Mouse (Mus musculus) midbrain, embryonic 11.5 days (tissue): ENCODE results near the gene Zbtb20. TPM values are rescaled to one million over a fixed set of nuclear protein-coding genes. Genes with fewer than 3 reads are reported as not detected.

Experiments used
- ATAC-seq: fragments of 200-750 bp; cut with Nextera tagmentation; 2 replicates; pipeline ENCODE4 v1.8.0; 2017; ENCODE audit warnings: moderate TSS enrichment, moderate library complexity; ENCODE audit not compliant: low FRiP score
- DNase-seq: peaks from one replicate; pipeline ENCODE4 v3.0.0; 2015; ENCODE audit warnings: low spot score; ENCODE audit errors: missing footprints
- H3K27ac ChIP-seq: fragments of 300-500 bp; sonication (generic); 2 replicates; pipeline ENCODE4 v1.5.1; 2014; ENCODE audit warnings: low read depth, low read length
- H3K27me3 ChIP-seq: fragments of 300-500 bp; sonication (generic); 2 replicates; pipeline ENCODE4 v1.6.1; 2014; ENCODE audit warnings: mild to moderate bottlenecking, low read length, moderate library complexity, mixed read lengths; ENCODE audit not compliant: control insufficient read depth, insufficient read depth
- H3K36me3 ChIP-seq: fragments of 300-500 bp; sonication (generic); 2 replicates; pipeline ENCODE4 v1.6.1; 2014; ENCODE audit warnings: mild to moderate bottlenecking, low read length, moderate library complexity, mixed read lengths; ENCODE audit not compliant: control insufficient read depth, insufficient read depth
- H3K4me1 ChIP-seq: fragments of 300-500 bp; sonication (generic); 2 replicates; pipeline ENCODE4 v1.6.1; 2014; ENCODE audit warnings: low read length; ENCODE audit not compliant: control insufficient read depth, insufficient read depth
- H3K4me2 ChIP-seq: fragments of 300-500 bp; sonication (generic); 2 replicates; pipeline ENCODE4 v1.6.1; 2014; ENCODE audit warnings: mild to moderate bottlenecking, moderate library complexity
- H3K4me3 ChIP-seq: fragments of 300-500 bp; sonication (generic); 2 replicates; pipeline ENCODE4 v1.5.1; 2014; ENCODE audit warnings: low read depth, low read length
- H3K9ac ChIP-seq: fragments of 300-500 bp; sonication (generic); 2 replicates; pipeline ENCODE4 v1.6.1; 2014; ENCODE audit warnings: low read length
- H3K9me3 ChIP-seq: fragments of 300-500 bp; sonication (generic); 2 replicates; pipeline ENCODE4 v1.6.1; 2016; ENCODE audit warnings: low read length; ENCODE audit not compliant: control insufficient read depth
- WGBS: fragments of 180-500 bp; shearing (Covaris S2); extraction: QIAGEN DNeasy Blood & Tissue Kit; methylation state at CpG from one replicate; pipeline ENCODE4 v1.1.7; 2014; 5-methylcytosine and 5-hydroxymethylcytosine counted together
- polyA plus RNA-seq: library from polyadenylated mRNA; unstranded; fragments of >200 nt; fragmentation: Nextera tagmentation; extraction: Ambion mirVana; gene quantifications from 2 replicates; pipeline ENCODE4 v1.2.1, GENCODE M21; 2014

Zbtb20 gene
- polyA plus RNA-seq, 1 experiment from 2014 or later: 45.6 TPM

- 91% methylated on average over 4 of the region's 4 CpGs for WGBS
- Histone ChIP-seq H3K4me1 (no peaks in the 10 kb centered on the region), H3K4me2 (no peak overlapping the region), H3K4me3 (no peak overlapping the region), H3K27me3 (no peaks in the 10 kb centered on the region), H3K27ac (no peak overlapping the region), H3K36me3 (no peaks in the 10 kb centered on the region), H3K9ac (no peak overlapping the region), H3K9me3 (no peaks in the 10 kb centered on the region)
- ATAC-seq: no peak
- no peak for DNase-seq
These were observed 517.7 kb downstream of the Zbtb20 start for GRCm38 (mm10) chr16:43393382-43393781.

DNA sequence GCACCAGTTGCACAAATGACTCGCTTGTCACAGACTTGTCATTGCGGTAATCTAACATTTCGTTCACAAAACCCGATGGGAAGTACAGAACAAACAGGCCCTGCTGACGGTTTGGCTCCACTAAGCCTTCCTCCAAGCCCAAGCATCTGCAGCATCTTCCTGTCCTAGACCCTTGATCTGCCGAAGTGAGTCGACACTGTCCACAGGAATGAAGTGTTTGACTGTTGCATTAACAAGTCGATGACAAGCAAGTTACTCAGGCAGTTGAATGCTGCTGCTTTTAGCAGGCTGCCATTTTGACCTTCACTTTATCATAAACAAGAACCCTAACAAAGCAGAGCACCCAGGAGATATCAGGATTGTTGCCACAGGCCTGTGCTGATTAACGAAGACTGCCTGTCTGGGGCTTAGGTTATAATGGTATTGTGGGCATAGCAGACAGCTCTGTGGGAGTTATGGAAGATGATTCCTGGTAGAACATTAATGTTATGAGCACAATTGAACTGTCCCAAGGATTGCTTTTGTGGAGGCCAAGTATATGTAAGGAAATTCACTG, 518.4 kb downstream of the Zbtb20 start:
- Histone ChIP-seq H3K27ac (no peak overlapping the region), H3K27me3 (no peaks in the 10 kb centered on the region), H3K4me2 (no peak overlapping the region), H3K36me3 (no peaks in the 10 kb centered on the region), H3K9me3 (no peaks in the 10 kb centered on the region), H3K4me3 (no peak overlapping the region), H3K9ac (no peak overlapping the region), H3K4me1 (no peaks in the 10 kb centered on the region)
- no peak for ATAC-seq
- DNase-seq: no peak
- WGBS: 83% methylated on average over 9 of the region's 9 CpGs

DNA sequence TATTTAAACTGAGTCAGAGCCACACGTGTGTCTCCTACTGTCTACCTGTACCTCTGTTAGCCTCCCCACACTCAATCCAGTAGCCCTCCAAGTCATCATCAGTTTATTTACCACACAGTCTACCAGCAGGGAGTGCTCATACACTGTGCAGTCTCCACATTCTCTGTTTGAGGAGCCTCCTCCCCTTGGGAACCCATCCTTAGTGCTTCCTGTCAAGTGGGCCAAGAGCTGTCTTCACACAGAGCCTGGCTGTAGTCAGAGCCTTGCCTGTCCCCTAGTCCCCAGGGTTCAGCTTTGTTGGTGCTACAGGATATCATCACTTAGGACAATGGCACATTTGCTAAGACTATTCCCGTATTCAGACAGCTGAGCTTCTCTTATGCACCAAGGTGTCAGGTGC, 519.1 kb downstream of the Zbtb20 start:
- no peak for ATAC-seq
- H3K4me3 ChIP-seq: no peak overlapping the region
- H3K4me2 ChIP-seq: no peak overlapping the region
- H3K36me3 ChIP-seq: no peaks in the 10 kb centered on the region
- H3K27ac ChIP-seq: no peak overlapping the region
- no peaks in the 10 kb centered on the region for H3K4me1 ChIP-seq
- no peaks in the 10 kb centered on the region for H3K9me3 ChIP-seq
- H3K27me3 ChIP-seq: no peaks in the 10 kb centered on the region
- no peak for DNase-seq
- WGBS: 81% methylated on average over 2 of the region's 2 CpGs
- H3K9ac ChIP-seq: no peak overlapping the region

DNA sequence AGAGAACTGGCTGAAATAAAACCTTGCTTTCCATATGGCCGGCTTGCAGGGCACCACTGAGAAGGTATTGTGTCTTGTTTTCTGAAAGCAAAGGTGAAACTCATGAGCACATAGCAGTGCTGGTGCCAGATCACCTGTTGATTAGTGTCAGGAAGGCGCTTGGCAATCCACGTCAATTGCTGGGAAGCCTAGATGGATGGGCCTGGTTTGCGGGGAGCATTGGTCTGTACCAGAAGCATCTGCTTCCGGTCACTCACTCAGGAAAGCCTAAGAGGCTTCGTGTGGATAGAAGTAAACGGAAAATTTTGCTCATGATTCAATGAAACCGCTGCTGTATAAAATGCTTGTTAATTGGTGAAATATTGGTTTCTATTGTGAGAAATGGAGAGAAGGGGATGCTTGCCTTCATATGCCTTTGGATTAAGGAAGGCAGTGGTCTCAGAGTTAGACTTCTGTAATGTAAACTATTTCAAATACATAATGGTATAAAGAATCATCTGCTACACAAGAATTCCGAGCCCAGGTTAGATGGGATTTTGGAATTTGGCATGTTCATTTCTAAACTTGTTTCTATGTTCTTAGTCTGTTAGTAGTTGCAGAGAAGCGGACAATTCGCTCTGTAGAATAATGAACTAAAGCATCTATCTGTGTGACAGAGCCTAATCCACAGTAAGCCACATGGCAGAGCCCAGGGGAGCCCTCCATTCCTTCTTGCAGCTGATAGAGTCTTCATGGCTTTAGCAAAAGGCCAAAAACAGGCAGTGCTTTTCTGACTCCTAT, 521.4 kb downstream of the Zbtb20 start:
- H3K4me3 ChIP-seq: no peak overlapping the region
- ATAC-seq (no peak), DNase-seq (no peak)
- H3K9ac ChIP-seq: no peak overlapping the region
- no peak overlapping the region for H3K4me2 ChIP-seq
- H3K27ac ChIP-seq: no peak overlapping the region
- H3K9me3 ChIP-seq: no peaks in the 10 kb centered on the region
- H3K4me1 ChIP-seq: no peaks in the 10 kb centered on the region
- 93% methylated on average over 11 of the region's 11 CpGs for WGBS
- no peaks in the 10 kb centered on the region for H3K27me3 ChIP-seq
- no peaks in the 10 kb centered on the region for H3K36me3 ChIP-seq

DNA sequence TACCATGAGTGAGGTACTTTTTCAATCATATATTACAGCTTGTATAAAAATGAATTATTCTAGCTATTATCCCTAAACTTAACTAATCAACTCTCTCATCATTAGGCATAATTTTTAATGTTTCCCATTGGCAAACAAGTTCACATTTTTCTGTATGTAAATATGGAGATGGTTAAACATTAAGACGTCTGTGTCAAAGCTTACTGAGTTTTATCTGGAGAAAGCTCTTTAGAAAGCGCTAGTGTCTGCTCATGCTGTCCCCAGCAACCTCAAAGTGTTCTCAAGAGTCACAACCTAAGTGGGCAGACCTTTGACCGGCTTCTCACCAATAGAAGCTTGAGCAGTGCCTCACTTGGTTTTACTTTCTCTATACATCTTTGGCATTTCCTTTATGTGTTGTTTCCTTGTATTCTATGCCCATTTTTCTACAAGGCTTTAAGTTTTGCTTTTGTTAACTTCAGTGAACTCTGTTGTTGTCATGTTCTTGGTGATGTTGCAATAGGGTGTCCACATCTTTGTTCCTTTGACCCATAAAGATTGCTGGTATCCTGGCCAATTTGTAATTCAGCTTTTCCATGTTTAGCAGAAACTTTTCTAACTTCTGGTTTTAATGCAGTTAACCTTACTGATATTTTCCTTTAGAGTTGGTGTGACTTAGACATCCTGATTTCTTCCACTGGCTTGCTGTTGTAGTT, 522.1 kb downstream of the Zbtb20 start:
- Histone ChIP-seq H3K27me3 (no peaks in the 10 kb centered on the region), H3K4me3 (no peak overlapping the region), H3K4me1 (no peaks in the 10 kb centered on the region), H3K9me3 (no peaks in the 10 kb centered on the region), H3K4me2 (no peak overlapping the region), H3K27ac (no peak overlapping the region), H3K36me3 (no peaks in the 10 kb centered on the region), H3K9ac (no peak overlapping the region)
- 92% methylated on average over 3 of the region's 3 CpGs for WGBS
- ATAC-seq (no peak), DNase-seq (no peak)

DNA sequence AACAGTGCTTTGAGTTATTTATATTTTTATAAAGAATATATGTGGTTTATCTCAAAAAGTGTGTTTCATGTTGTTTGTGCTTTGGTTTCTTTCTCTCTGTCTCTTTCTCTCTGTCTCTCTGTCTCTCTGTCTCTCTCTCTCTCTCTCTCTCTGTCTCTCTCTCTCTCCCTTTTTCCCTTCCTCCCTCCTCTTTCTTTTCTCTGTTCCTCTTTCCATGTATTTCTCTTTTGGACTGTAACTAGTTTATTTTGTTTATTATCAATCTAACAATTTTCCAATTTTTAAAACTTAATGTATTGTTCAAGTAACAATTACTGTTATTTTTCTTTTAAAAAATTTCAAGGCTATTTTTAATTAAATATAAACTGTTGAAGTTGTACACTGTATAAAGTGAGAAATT, 523.7 kb downstream of the Zbtb20 start:
- H3K9ac ChIP-seq: no peak overlapping the region
- H3K4me3 ChIP-seq: no peak overlapping the region
- H3K36me3 ChIP-seq: no peaks in the 10 kb centered on the region
- H3K27ac ChIP-seq: no peak overlapping the region
- ATAC-seq: no peak
- DNase-seq: no peak
- H3K4me2 ChIP-seq: no peak overlapping the region
- H3K9me3 ChIP-seq: no peaks in the 10 kb centered on the region
- H3K27me3 ChIP-seq: no peaks in the 10 kb centered on the region
- H3K4me1 ChIP-seq: no peaks in the 10 kb centered on the region

DNA sequence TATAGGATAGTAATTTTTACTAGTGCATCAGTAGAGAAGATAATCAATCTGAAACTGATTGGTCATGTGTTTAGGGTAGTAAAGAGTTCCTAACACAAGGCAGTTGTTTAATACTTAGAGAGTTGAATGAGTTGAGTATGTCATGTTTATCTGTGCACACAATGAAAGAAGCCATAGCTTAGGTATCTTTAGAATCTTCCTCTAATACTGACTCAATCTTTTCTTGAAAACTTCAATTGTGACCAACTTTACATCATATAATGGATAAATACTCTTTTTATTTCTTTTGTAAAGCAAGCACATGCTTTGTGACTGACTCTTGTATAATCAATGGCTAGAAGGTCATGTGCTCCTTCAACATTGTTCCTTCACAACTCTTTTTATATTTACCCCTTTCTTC, 524.4 kb downstream of the Zbtb20 start:
- H3K27ac ChIP-seq: no peak overlapping the region
- H3K36me3 ChIP-seq: no peaks in the 10 kb centered on the region
- no peaks in the 10 kb centered on the region for H3K4me1 ChIP-seq
- DNase-seq: no peak
- H3K27me3 ChIP-seq: no peaks in the 10 kb centered on the region
- no peak for ATAC-seq
- H3K4me3 ChIP-seq: no peak overlapping the region
- no peaks in the 10 kb centered on the region for H3K9me3 ChIP-seq
- H3K4me2 ChIP-seq: no peak overlapping the region
- H3K9ac ChIP-seq: no peak overlapping the region

- H3K4me2 ChIP-seq: no peak overlapping the region
- no peaks in the 10 kb centered on the region for H3K36me3 ChIP-seq
- ATAC-seq (no peak), DNase-seq (no peak)
- H3K9ac ChIP-seq: no peak overlapping the region
- H3K27ac ChIP-seq: no peak overlapping the region
- H3K4me3 ChIP-seq: no peak overlapping the region
- no peaks in the 10 kb centered on the region for H3K4me1 ChIP-seq
- H3K9me3 ChIP-seq: no peaks in the 10 kb centered on the region
- no peaks in the 10 kb centered on the region for H3K27me3 ChIP-seq
- WGBS: 84% methylated on average over 2 of the region's 2 CpGs
These were observed 525.3 kb downstream of the Zbtb20 start for GRCm38 (mm10) chr16:43400949-43401348.

GRCm38 (mm10) chr16:43402888-43403287, 527.2 kb downstream of the Zbtb20 start:
- no peak for ATAC-seq
- no peaks in the 10 kb centered on the region for H3K36me3 ChIP-seq
- no peak overlapping the region for H3K4me3 ChIP-seq
- 93% methylated on average over 4 of the region's 4 CpGs for WGBS
- H3K27ac ChIP-seq: no peak overlapping the region
- no peaks in the 10 kb centered on the region for H3K27me3 ChIP-seq
- 0 out of 2 replicates have a peak, but pooled peaks cover 2% of the 10 kb centered on the region for H3K4me1 ChIP-seq
- DNase-seq: no peak
- H3K4me2 ChIP-seq: no peak overlapping the region
- H3K9me3 ChIP-seq: no peaks in the 10 kb centered on the region
- no peak overlapping the region for H3K9ac ChIP-seq
